Mouse (Mus musculus) MEL (cell line): ENCODE measurements around the gene Cfdp1. TPM values are rescaled to one million over a fixed set of nuclear protein-coding genes. Genes with fewer than 3 reads are reported as not detected.
A peak's percentile ranks its signal among the peaks of the same experiment; 100 is the strongest.

Experiments used
- DNase-seq: peaks from one replicate; pipeline ENCODE4 v3.0.0; 2011; ENCODE audit warnings: low read depth, low spot score
- H3K27ac ChIP-seq: 2 replicates; pipeline ENCODE4 v1.5.1; 2012; ENCODE audit warnings: low read depth, mild to moderate bottlenecking, control low read depth, low read length, moderate library complexity; ENCODE audit not compliant: control insufficient read depth
- H3K27me3 ChIP-seq, 2 experiments: fragments of 150-350 bp in 1 of 2; sonication (generic) in 1 of 2; 2 replicates each; pipeline ENCODE4 v1.6.1; 2012; ENCODE audit warnings: low read length in 2 of 2, mild to moderate bottlenecking in 2 of 2, improper control_type of control experiment in 1 of 2, moderate library complexity in 1 of 2; ENCODE audit not compliant: insufficient read depth in 2 of 2, control insufficient read depth in 1 of 2
- H3K36me3 ChIP-seq, 2 experiments: 2 replicates each; pipeline ENCODE4 v1.6.1; 2012 to 2014; ENCODE audit warnings: low read length in 2 of 2, improper control_type of control experiment in 1 of 2, inconsistent platforms in 1 of 2, mild to moderate bottlenecking in 1 of 2; ENCODE audit not compliant: insufficient read depth in 2 of 2, control insufficient read depth in 1 of 2
- H3K4me1 ChIP-seq, 2 experiments: fragments of 150-350 bp in 1 of 2; sonication (generic) in 1 of 2; 2 replicates each; pipeline ENCODE4 v1.6.1; 2012; ENCODE audit warnings: low read length in 2 of 2, improper control_type of control experiment in 1 of 2, mild to moderate bottlenecking in 1 of 2; ENCODE audit not compliant: insufficient read depth in 2 of 2, control insufficient read depth in 1 of 2
- H3K4me3 ChIP-seq, 2 experiments: fragments of 150-350 bp in 1 of 2; sonication (generic) in 1 of 2; 2 replicates each; pipeline ENCODE4 v1.5.1; 2012; ENCODE audit warnings: low read depth in 2 of 2, low read length in 2 of 2, mild to moderate bottlenecking in 2 of 2, moderate library complexity in 2 of 2, control low read depth in 1 of 2, improper control_type of control experiment in 1 of 2; ENCODE audit not compliant: control insufficient read depth in 1 of 2, insufficient read depth in 1 of 2
- H3K79me2 ChIP-seq: 2 replicates; pipeline ENCODE4 v1.6.1; 2012; ENCODE audit warnings: mild to moderate bottlenecking, low read length, moderate library complexity; ENCODE audit not compliant: control insufficient read depth, poor library complexity, insufficient read depth
- H3K9ac ChIP-seq: 2 replicates; pipeline ENCODE4 v1.6.1; 2012; ENCODE audit warnings: low read depth, mild to moderate bottlenecking, control low read depth, low read length, moderate library complexity; ENCODE audit not compliant: control insufficient read depth, poor library complexity, severe bottlenecking
- H3K9me3 ChIP-seq: fragments of 150-350 bp; sonication (generic); replicated peaks from 2 replicates; pipeline ENCODE4 v1.6.1; 2012; ENCODE audit warnings: mild to moderate bottlenecking, low read length, improper control_type of control experiment, moderate library complexity; ENCODE audit not compliant: insufficient read depth
- CHD2 ChIP-seq: IDR thresholded peaks from 2 replicates; pipeline ENCODE4 v1.6.1; 2011; ENCODE audit warnings: low read length, improper control_type of control experiment
- CTCF ChIP-seq, 3 experiments: IDR thresholded peaks in 2 of 3; conservative IDR thresholded peaks in 1 of 3; 2 replicates each; pipeline ENCODE4 v1.5.1; 2011 to 2012; ENCODE audit warnings: low read length in 3 of 3, low read depth in 2 of 3, mild to moderate bottlenecking in 2 of 3, improper control_type of control experiment in 1 of 3, inconsistent platforms in 1 of 3, mixed read lengths in 1 of 3, moderate library complexity in 1 of 3; ENCODE audit not compliant: control insufficient read depth in 1 of 3, insufficient read depth in 1 of 3, poor library complexity in 1 of 3, severe bottlenecking in 1 of 3
- E2F4 ChIP-seq: IDR thresholded peaks from 2 replicates; pipeline ENCODE4 v1.6.1; 2011; ENCODE audit warnings: low read depth, low read length, improper control_type of control experiment, borderline replicate concordance
- ELF1 ChIP-seq: IDR thresholded peaks from 2 replicates; pipeline ENCODE4 v1.6.1; 2014; ENCODE audit warnings: low read depth, mild to moderate bottlenecking, inconsistent platforms, low read length, improper control_type of control experiment, moderate library complexity
- EP300 ChIP-seq, 2 experiments: IDR thresholded peaks; 2 replicates each; pipeline ENCODE4 v1.6.1; 2011; ENCODE audit warnings: improper control_type of control experiment in 2 of 2, low read length in 2 of 2, low read depth in 1 of 2, mild to moderate bottlenecking in 1 of 2
- ETS1 ChIP-seq: IDR thresholded peaks from 2 replicates; pipeline ENCODE4 v1.6.1; 2012; ENCODE audit warnings: low read depth, mild to moderate bottlenecking, inconsistent platforms, low read length, improper control_type of control experiment, moderate library complexity
- GATA1 ChIP-seq: IDR thresholded peaks from 2 replicates; pipeline ENCODE4 v1.6.1; 2011; ENCODE audit warnings: low read depth, low read length, improper control_type of control experiment
- JUND ChIP-seq: IDR thresholded peaks from 2 replicates; pipeline ENCODE4 v1.6.1; 2011; ENCODE audit warnings: low read depth, mild to moderate bottlenecking, improper control_type of control experiment, low read length
- MAX ChIP-seq: IDR thresholded peaks from 2 replicates; pipeline ENCODE4 v1.6.1; 2011; ENCODE audit warnings: low read length, improper control_type of control experiment
- MAZ ChIP-seq: IDR thresholded peaks from 2 replicates; pipeline ENCODE4 v1.6.1; 2012; ENCODE audit warnings: low read depth, mild to moderate bottlenecking, inconsistent platforms, low read length, improper control_type of control experiment
- MEF2A ChIP-seq: IDR thresholded peaks from 2 replicates; pipeline ENCODE4 v1.6.1; 2014; ENCODE audit warnings: low read depth, mild to moderate bottlenecking, inconsistent platforms, low read length, improper control_type of control experiment; ENCODE audit not compliant: poor library complexity, insufficient replicate concordance, severe bottlenecking; ENCODE audit errors: extremely low read depth
- NRF1 ChIP-seq: IDR thresholded peaks from 2 replicates; pipeline ENCODE4 v1.6.1; 2014; ENCODE audit warnings: low read depth, mild to moderate bottlenecking, inconsistent platforms, low read length, improper control_type of control experiment, moderate library complexity; ENCODE audit not compliant: poor library complexity, insufficient read depth, severe bottlenecking
- POLR2AphosphoS2 ChIP-seq: IDR thresholded peaks from 2 replicates; pipeline ENCODE4 v1.6.1; 2011; ENCODE audit warnings: low read length, improper control_type of control experiment
- POLR2AphosphoS5 ChIP-seq: IDR thresholded peaks from 2 replicates; pipeline ENCODE4 v1.6.1; 2012; ENCODE audit warnings: low read depth, borderline replicate concordance, mild to moderate bottlenecking, inconsistent platforms, low read length, moderate library complexity, mixed read lengths
- SIN3A ChIP-seq: IDR thresholded peaks from 2 replicates; pipeline ENCODE4 v1.6.1; 2012; ENCODE audit warnings: low read length, improper control_type of control experiment, inconsistent platforms
- SMC3 ChIP-seq: IDR thresholded peaks from 2 replicates; pipeline ENCODE4 v1.6.1; 2011; ENCODE audit warnings: low read depth, low read length, improper control_type of control experiment
- TAL1 ChIP-seq: IDR thresholded peaks from 2 replicates; pipeline ENCODE4 v1.6.1; 2012; ENCODE audit warnings: mild to moderate bottlenecking, inconsistent platforms, low read length, moderate library complexity, mixed read lengths
- TBP ChIP-seq: IDR thresholded peaks from 2 replicates; pipeline ENCODE4 v1.8.0; 2011; ENCODE audit warnings: low read depth, low read length, improper control_type of control experiment
- TCF12 ChIP-seq: IDR thresholded peaks from 2 replicates; pipeline ENCODE4 v1.6.1; 2014; ENCODE audit warnings: low read depth, mild to moderate bottlenecking, inconsistent platforms, low read length, improper control_type of control experiment, moderate library complexity
- USF2 ChIP-seq, 2 experiments: IDR thresholded peaks; 2 replicates each; pipeline ENCODE4 v1.6.1; 2011 to 2012; ENCODE audit warnings: improper control_type of control experiment in 2 of 2, low read length in 2 of 2, borderline replicate concordance in 1 of 2, inconsistent platforms in 1 of 2, low read depth in 1 of 2, mild to moderate bottlenecking in 1 of 2; ENCODE audit not compliant: insufficient read depth in 1 of 2
- ZC3H11A ChIP-seq: IDR thresholded peaks from 2 replicates; pipeline ENCODE4 v1.6.1; 2012; ENCODE audit warnings: low read depth, mild to moderate bottlenecking, inconsistent platforms, low read length, improper control_type of control experiment
- ZNF384 ChIP-seq: IDR thresholded peaks from 2 replicates; pipeline ENCODE4 v1.6.1; 2012; ENCODE audit warnings: low read depth, mild to moderate bottlenecking, inconsistent platforms, low read length, improper control_type of control experiment
- polyA plus RNA-seq, 2 experiments: library from polyadenylated mRNA; stranded (reverse) in 1 of 2; unstranded in 1 of 2; fragments of >175 nt in 1 of 2; fragments of >200 nt in 1 of 2; gene quantifications; 2 replicates each; pipeline versions ENCODE4 v1.2.1 to v1.2.4; 2012; ENCODE audit warnings: low replicate concordance in 2 of 2, low read depth in 1 of 2; ENCODE audit not compliant: insufficient read length in 2 of 2, insufficient read depth in 1 of 2, missing spikeins in 1 of 2
- total RNA-seq: library from RNA; depleted of rRNA; stranded (reverse); fragments of 300-350 nt; gene quantifications from 2 replicates; pipeline ENCODE4 v1.2.3, GENCODE M21; 2012

Gene Cfdp1
- total and polyA plus RNA-seq, 3 experiments: 185 to 214 TPM; not detected in 1

- peaks cover 0 to 15% of the 10 kb centered on the region in 2 experiments; a peak in 2 of 4 replicates for H3K36me3 ChIP-seq
- peaks cover 3 to 25% of the 10 kb centered on the region in 2 experiments; a peak in 2 of 4 replicates for H3K4me1 ChIP-seq
- peak; percentile 85 for DNase-seq
- no peaks in the 10 kb centered on the region for H3K79me2 ChIP-seq
- H3K27me3 ChIP-seq: no peaks in the 10 kb centered on the region
- H3K4me3 ChIP-seq: no peak overlapping the region
- no peaks in the 10 kb centered on the region for H3K9me3 ChIP-seq
- TF ChIP-seq GATA1 (peak; percentile 75), TCF12 (peak; percentile 55), TBP (peak; percentile 52; the same call in 1 of the 2 replicates), POLR2AphosphoS5 (no peak), ZNF384 (no peak), TAL1 (peak; percentile 71), MAX (0 out of 2 replicates have a peak, but pooled peaks have one; percentile 31), ETS1 (peak; percentile 44; the same call in 1 of the 2 replicates), SIN3A (no peak), CHD2 (no peak), EP300 (IDR thresholded peaks at IDR 0.05; ENCODE audit: low read depth in 1 of 2, low read length in 2 of 2) (peak; percentile 68 to 73), ELF1 (peak; percentile 60; the same call in 1 of the 2 replicates), MAZ (no peak)
- peak overlapping the region; percentile 82 for H3K27ac ChIP-seq
- no peak overlapping the region for H3K9ac ChIP-seq
Measured at GRCm38 (mm10) chr8:111887479-111887878, 33.4 kb upstream of the Cfdp1 start.

- H3K27ac ChIP-seq: no peak overlapping the region
- no peak overlapping the region for H3K4me3 ChIP-seq
- H3K36me3 ChIP-seq: peaks cover 0 to 15% of the 10 kb centered on the region in 2 experiments; a peak in 2 of 4 replicates
- H3K79me2 ChIP-seq: no peaks in the 10 kb centered on the region
- H3K27me3 ChIP-seq: no peaks in the 10 kb centered on the region
- no peak overlapping the region for H3K9ac ChIP-seq
- TF ChIP-seq NRF1 (no peak), MEF2A (no peak), CTCF (IDR thresholded peaks at IDR 0.05 in 2 of 3, conservative IDR thresholded peaks at IDR 0.05 in 1 of 3; ENCODE audit: control insufficient read depth in 1 of 3, insufficient read depth in 1 of 3, low read depth in 2 of 3, low read length in 3 of 3, poor library complexity in 1 of 3, severe bottlenecking in 1 of 3) (no peak), USF2 (IDR thresholded peaks at IDR 0.05; ENCODE audit: borderline replicate concordance in 1 of 2, insufficient read depth in 1 of 2, low read depth in 1 of 2, low read length in 2 of 2) (no peak), ZNF384 (no peak), POLR2AphosphoS5 (no peak), ELF1 (no peak), SMC3 (no peak), ETS1 (no peak), ZC3H11A (no peak), E2F4 (no peak), SIN3A (no peak), MAX (no peak), POLR2AphosphoS2 (no peak), JUND (no peak), EP300 (IDR thresholded peaks at IDR 0.05; ENCODE audit: low read depth in 1 of 2, low read length in 2 of 2) (no peak)
- peaks cover 3 to 25% of the 10 kb centered on the region in 2 experiments; a peak in 2 of 4 replicates for H3K4me1 ChIP-seq
- no peaks in the 10 kb centered on the region for H3K9me3 ChIP-seq
- DNase-seq: no peak
Measured at GRCm38 (mm10) chr8:111883615-111884014, 29.5 kb upstream of the Cfdp1 start.
